Mouse (Mus musculus): Measurements from ENCODE around the gene Gadd45gip1.

GRCm38 (mm10) chr8:84789855-84790486 lies 41.4 kb upstream of the Gadd45gip1 start:
- no peak for TF ChIP-seq CTCF (IDR thresholded peaks at IDR 0.05; ENCODE audit: borderline replicate concordance, insufficient read depth, low read depth, low read length)
- TF ChIP-seq POLR2A (IDR thresholded peaks at IDR 0.05; ENCODE audit: borderline replicate concordance, insufficient read depth, low read length) = no peak
